ENCODE assay signal across 8 mouse cellular contexts in the genomic region with DNA sequence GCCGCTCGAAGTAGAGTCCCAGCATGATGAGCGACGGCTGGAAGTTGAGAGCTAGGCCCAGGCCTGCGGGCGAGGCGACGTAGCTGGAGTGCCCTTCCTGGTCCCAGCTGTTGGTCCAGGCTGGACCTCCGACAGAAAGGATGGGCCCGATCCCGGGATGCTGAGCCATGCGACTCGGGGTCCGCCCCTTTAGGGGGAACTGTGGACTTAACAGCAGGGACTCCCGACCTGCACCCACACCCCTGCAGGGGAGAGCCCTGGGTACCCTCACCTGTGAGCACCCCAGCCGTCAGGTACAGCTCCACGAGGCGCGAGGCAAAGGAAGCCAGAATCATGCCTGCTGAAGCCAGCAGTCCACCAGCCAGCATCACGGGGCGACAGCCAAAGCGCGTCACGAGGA. TPM values are rescaled to one million over a fixed set of nuclear protein-coding genes. Genes with fewer than 3 reads are reported as not detected.
DNase-seq lines count a peak whose midpoint lies in the region; ATAC-seq lines count a peak whose summit lies in the region.
"Had no signal": no experiment of that assay in that cellular context is flagged by ENCODE, and none has a peak within 500 bp of the region (broad histone marks: within the 10 kb centered on the region; RNA-seq: fewer than 3 reads in every experiment).

No protein-coding gene starts in this region.

- no peaks in the 10 kb centered on the region for H3K36me3 ChIP-seq in lung, embryonic 15.5 days
- H3K36me3 ChIP-seq in forebrain, embryonic 16.5 days (ENCODE audit: control insufficient read depth, insufficient read depth): peaks cover 10% of the 10 kb centered on the region; the same call in 1 of the 2 replicates
- H3K36me3 ChIP-seq in limb, embryonic 15.5 days: peaks cover 22% of the 10 kb centered on the region
- 0 out of 2 replicates have a peak, but pooled peaks cover 5% of the 10 kb centered on the region for H3K36me3 ChIP-seq in stomach, embryonic 15.5 days

- peak overlapping the region; percentile 80 for H3K4me2 ChIP-seq in lung, embryonic 15.5 days
- H3K4me2 ChIP-seq in forebrain, embryonic 16.5 days (ENCODE audit: low read length): peak overlapping the region; percentile 68
- peak overlapping the region; percentile 87 for H3K4me2 ChIP-seq in limb, embryonic 15.5 days
- H3K4me2 ChIP-seq in stomach, embryonic 15.5 days: peak overlapping the region; percentile 86

- WGBS in lung, embryonic 15.5 days: 29% methylated on average over 24 of the region's 24 CpGs
- 32% methylated on average over 24 of the region's 24 CpGs for WGBS in forebrain, embryonic 16.5 days
- 32% methylated on average over 24 of the region's 24 CpGs for WGBS in limb, embryonic 15.5 days
- WGBS in stomach, embryonic 15.5 days: 32% methylated on average over 24 of the region's 24 CpGs

- no peak overlapping the region for H3K27ac ChIP-seq in lung, embryonic 15.5 days
- no peak overlapping the region for H3K27ac ChIP-seq in forebrain, embryonic 16.5 days (ENCODE audit: low read length)
- H3K27ac ChIP-seq in limb, embryonic 15.5 days: no peak overlapping the region
- no peak overlapping the region for H3K27ac ChIP-seq in stomach, embryonic 15.5 days

- peak overlapping the region; percentile 35 for H3K4me3 ChIP-seq in lung, embryonic 15.5 days
- H3K4me3 ChIP-seq in forebrain, embryonic 16.5 days (replicated peaks; ENCODE audit: low read length): peak overlapping the region; percentile 35
- peak overlapping the region; percentile 40 for H3K4me3 ChIP-seq in limb, embryonic 15.5 days
- peak overlapping the region; percentile 37 for H3K4me3 ChIP-seq in stomach, embryonic 15.5 days (replicated peaks)

- no peak for DNase-seq in lung, adult 18-20 months
- no peak for DNase-seq in right cerebral cortex, postnatal 25 days
- DNase-seq in cerebellum, adult 8-10 months: no peak

- peaks cover 18% of the 10 kb centered on the region for H3K4me1 ChIP-seq in lung, embryonic 15.5 days
- peaks cover 10% of the 10 kb centered on the region for H3K4me1 ChIP-seq in forebrain, embryonic 16.5 days (replicated peaks; ENCODE audit: control insufficient read depth, insufficient read depth, low read length)
- peaks cover 17% of the 10 kb centered on the region for H3K4me1 ChIP-seq in limb, embryonic 15.5 days
- peaks cover 10% of the 10 kb centered on the region for H3K4me1 ChIP-seq in stomach, embryonic 15.5 days

- ATAC-seq in lung, embryonic 15.5 days (ENCODE audit: borderline replicate concordance, extremely low read depth, low FRiP score, low TSS enrichment): no peak; the same call in 1 of the 2 replicates
- ATAC-seq in forebrain, embryonic 16.5 days: no peak
- ATAC-seq in limb, embryonic 15.5 days (ENCODE audit: insufficient number of reproducible peaks, low FRiP score, low TSS enrichment, low read depth): no peak
- no peak for ATAC-seq in stomach, embryonic 15.5 days (ENCODE audit: insufficient read depth, low FRiP score, low read depth)

- H3K27me3 ChIP-seq in lung, embryonic 15.5 days: peaks cover 50% of the 10 kb centered on the region
- peaks cover 30% of the 10 kb centered on the region for H3K27me3 ChIP-seq in forebrain, embryonic 16.5 days (replicated peaks; ENCODE audit: control insufficient read depth, insufficient read depth, low read length)
- H3K27me3 ChIP-seq in limb, embryonic 15.5 days: peaks cover 46% of the 10 kb centered on the region
- peaks cover 23% of the 10 kb centered on the region for H3K27me3 ChIP-seq in stomach, embryonic 15.5 days (replicated peaks)

- H3K9ac ChIP-seq in lung, embryonic 15.5 days: peak overlapping the region; percentile 26
- peak overlapping the region; percentile 49 for H3K9ac ChIP-seq in forebrain, embryonic 16.5 days (replicated peaks; ENCODE audit: low read depth, low read length)
- H3K9ac ChIP-seq in limb, embryonic 15.5 days: peak overlapping the region; percentile 44
- 0 out of 2 replicates have a peak overlapping the region, but pooled peaks have one; percentile 32 for H3K9ac ChIP-seq in stomach, embryonic 15.5 days

- H3K9me3 ChIP-seq in lung, embryonic 15.5 days: no peaks in the 10 kb centered on the region
- H3K9me3 ChIP-seq in forebrain, embryonic 16.5 days (ENCODE audit: control insufficient read depth, low read length): no peaks in the 10 kb centered on the region
- no peaks in the 10 kb centered on the region for H3K9me3 ChIP-seq in limb, embryonic 15.5 days
- H3K9me3 ChIP-seq in stomach, embryonic 15.5 days: no peaks in the 10 kb centered on the region

RNA-seq across cellular contexts. Expression of gene Slc16a8, which starts 2.0 kb away (rescaled TPM):
- 0.21 and 0.24 TPM in 2 replicates for polyA plus RNA-seq in lung, embryonic 15.5 days (2015; fragmentation: Nextera tagmentation; extraction: Ambion mirVana)
- polyA plus RNA-seq in forebrain, embryonic 16.5 days (2015; fragmentation: Nextera tagmentation; extraction: Ambion mirVana): 0.41 and 0.62 TPM in 2 replicates
- 0.12 and 0.36 TPM in 2 replicates for polyA plus RNA-seq in limb, embryonic 15.5 days (2015; fragmentation: Nextera tagmentation; extraction: Ambion mirVana)
- polyA plus RNA-seq in stomach, embryonic 15.5 days (2015; fragmentation: Nextera tagmentation; extraction: Ambion mirVana): 0.22 and 0.28 TPM in 2 replicates
- polyA plus RNA-seq: cortical plate, adult 2 months had no signal

RNA-seq across cellular contexts. Expression of gene Gm49486, which starts 23.4 kb away (rescaled TPM):
- polyA plus RNA-seq in lung, embryonic 15.5 days (2015; fragmentation: Nextera tagmentation; extraction: Ambion mirVana): 0.31 and 0.46 TPM in 2 replicates
- polyA plus RNA-seq in forebrain, embryonic 16.5 days (2015; fragmentation: Nextera tagmentation; extraction: Ambion mirVana): 0.82 and 0.94 TPM in 2 replicates
- 1.1 and 1.2 TPM in 2 replicates for polyA plus RNA-seq in limb, embryonic 15.5 days (2015; fragmentation: Nextera tagmentation; extraction: Ambion mirVana)
- 0.61 and 0.65 TPM in 2 replicates for polyA plus RNA-seq in stomach, embryonic 15.5 days (2015; fragmentation: Nextera tagmentation; extraction: Ambion mirVana)

RNA-seq across cellular contexts. Expression of gene Pick1, which starts 23.6 kb away (rescaled TPM):
- 35.1 and 42.8 TPM in 2 replicates for polyA plus RNA-seq in lung, embryonic 15.5 days (2015; fragmentation: Nextera tagmentation; extraction: Ambion mirVana)
- polyA plus RNA-seq in forebrain, embryonic 16.5 days (2015; fragmentation: Nextera tagmentation; extraction: Ambion mirVana): 76.3 and 102 TPM in 2 replicates
- polyA plus RNA-seq in limb, embryonic 15.5 days (2015; fragmentation: Nextera tagmentation; extraction: Ambion mirVana): 43.8 and 45.8 TPM in 2 replicates
- 47.6 and 51.4 TPM in 2 replicates for polyA plus RNA-seq in stomach, embryonic 15.5 days (2015; fragmentation: Nextera tagmentation; extraction: Ambion mirVana)

RNA-seq across cellular contexts. Expression of gene Baiap2l2, which starts 32.8 kb away (rescaled TPM):
- polyA plus RNA-seq in lung, embryonic 15.5 days (2015; fragmentation: Nextera tagmentation; extraction: Ambion mirVana): 3.1 and 4.4 TPM in 2 replicates
- 2.0 and 3.0 TPM in 2 replicates for polyA plus RNA-seq in forebrain, embryonic 16.5 days (2015; fragmentation: Nextera tagmentation; extraction: Ambion mirVana)
- polyA plus RNA-seq in limb, embryonic 15.5 days (2015; fragmentation: Nextera tagmentation; extraction: Ambion mirVana): 17.2 and 19.7 TPM in 2 replicates
- 8.4 and 9.1 TPM in 2 replicates for polyA plus RNA-seq in stomach, embryonic 15.5 days (2015; fragmentation: Nextera tagmentation; extraction: Ambion mirVana)
